Mouse (Mus musculus): ENCODE data around the gene Eif2ak2. TPM values are rescaled to one million over a fixed set of nuclear protein-coding genes. Genes with fewer than 3 reads are reported as not detected.

Gene Eif2ak2
- total RNA-seq, 2 experiments from 2014 or later: 40.7 to 56.8 TPM

DNA sequence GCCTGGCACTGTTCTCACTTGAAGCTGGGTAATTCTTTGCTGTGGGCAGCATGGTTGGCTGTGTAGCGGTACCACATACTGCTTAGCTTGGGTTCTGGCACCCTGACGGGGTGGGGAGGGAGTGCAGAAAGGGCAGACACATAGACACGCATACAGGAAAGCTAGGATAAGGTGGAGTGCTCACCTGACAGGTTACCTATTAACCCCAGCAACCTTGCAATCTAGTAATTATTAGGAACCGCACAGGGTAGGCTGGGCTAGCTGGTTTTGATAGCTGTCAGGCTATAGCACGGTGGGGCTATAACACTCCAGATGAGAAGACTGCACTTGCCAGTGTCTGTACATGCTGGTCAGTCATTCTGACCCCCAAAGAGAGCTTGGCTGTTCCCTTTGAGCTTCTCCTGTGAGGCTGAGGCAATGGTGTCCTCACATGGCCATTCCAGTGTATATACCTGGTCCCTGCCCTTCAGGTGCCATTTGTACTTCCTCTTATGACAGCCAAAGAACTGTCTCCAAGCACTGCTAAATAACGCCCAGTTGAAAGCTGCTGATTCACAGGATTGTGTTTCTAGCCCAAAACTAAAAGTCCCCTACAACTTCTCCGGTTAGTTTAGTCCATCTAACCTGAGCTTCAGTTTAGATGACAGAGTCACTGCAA, 40.0 kb downstream of the Eif2ak2 start:
- ATAC-seq (replicated peaks; ENCODE audit: low FRiP score, poor library complexity, severe bottlenecking): no peak

DNA sequence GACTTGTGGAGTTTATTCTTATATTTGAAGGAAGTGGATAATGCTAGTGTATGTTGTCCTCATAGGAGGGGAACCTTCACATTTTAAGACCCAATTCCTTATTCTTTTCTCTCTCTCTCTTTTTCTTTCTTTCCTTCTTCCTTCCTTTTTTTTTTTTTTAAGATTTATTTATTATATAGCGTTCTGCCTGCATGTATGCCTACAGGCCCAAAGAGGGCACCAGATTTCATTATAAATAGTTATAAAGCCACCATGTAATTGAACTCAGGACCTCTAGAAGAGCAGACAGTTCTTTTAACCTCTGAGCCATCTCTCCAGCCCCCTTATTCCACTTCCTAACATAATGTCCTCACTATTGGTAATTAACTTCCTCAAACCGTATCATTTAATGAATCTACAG, 46.3 kb downstream of the Eif2ak2 start:
- no peak for ATAC-seq (replicated peaks; ENCODE audit: low FRiP score, poor library complexity, severe bottlenecking)

DNA sequence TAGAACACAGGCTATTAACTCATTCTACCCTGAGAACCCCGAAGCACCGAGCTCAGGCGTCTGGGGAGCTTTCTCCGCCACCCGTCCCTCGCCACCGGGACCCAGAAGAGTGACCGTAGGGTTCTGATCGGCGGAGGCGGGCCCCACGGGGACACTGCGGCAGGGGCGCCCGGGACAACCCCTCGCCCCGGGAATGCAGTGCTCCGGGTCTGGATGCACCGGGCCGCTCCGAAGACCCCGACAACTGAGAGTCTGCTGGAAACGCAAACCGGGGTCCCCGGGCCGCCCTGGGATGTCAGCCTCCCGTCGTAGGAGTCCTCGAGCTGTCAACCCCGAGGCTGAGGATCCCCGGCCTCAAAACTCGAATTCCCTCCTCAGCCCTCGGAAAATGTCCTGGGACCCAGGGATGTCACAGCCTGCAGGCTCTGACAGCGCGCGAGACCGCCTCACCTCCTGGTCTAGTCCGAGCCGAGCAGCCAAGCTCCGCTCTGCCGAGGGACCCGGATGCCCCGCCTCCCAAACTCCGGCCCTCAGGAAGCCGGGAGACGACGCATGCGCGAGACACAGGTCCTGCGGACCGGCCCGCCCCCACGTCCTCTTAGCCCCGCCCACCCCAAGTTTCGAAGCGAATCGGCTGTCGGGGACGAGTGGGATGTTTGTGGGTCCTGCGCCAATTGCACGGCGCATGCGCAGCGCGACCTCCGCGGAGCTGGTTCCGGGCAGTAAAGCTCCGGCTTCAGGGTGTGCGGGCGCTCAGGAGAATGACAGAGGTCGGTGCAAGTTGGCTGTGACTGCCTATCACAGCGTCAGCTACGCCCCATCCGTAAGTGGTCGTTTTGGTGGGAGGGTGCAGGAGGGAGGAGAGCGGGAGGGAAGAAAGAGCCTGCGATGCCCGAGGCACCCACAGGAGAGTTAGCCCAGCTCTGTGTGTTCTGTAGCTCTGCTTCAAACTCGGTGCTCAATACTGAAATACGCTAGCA, 47.2 kb downstream of the Eif2ak2 start, which contains the start of the genes Heatr5b and Gpatch11:
TSS of gene Heatr5b (minus strand) at position 509 of the 980 bp plus-strand sequence.
TSS of gene Gpatch11 (plus strand) at position 712 of the 980 bp plus-strand sequence.
- peak; percentile 91 for ATAC-seq (replicated peaks; ENCODE audit: low FRiP score, poor library complexity, severe bottlenecking)

DNA sequence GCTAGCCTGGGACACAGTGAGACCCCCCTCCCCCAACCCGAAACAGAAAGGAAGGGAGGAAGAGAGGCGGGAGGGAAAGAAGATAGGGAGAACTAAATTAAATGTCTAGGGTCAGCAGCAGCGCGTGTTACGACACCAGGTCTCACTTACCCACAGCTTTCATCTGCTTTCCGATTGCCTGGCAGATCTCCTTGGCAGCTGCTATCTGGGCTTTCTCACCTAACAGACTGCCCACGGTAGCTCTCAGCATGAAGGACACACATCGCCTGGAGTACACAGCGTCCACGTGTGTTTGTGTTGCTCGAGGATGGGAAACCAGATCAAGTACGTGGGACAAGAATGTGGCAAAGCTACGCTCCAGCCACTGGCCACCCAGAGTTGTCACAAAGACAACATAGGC, 58.0 kb downstream of the Eif2ak2 start:
- no peak for ATAC-seq (replicated peaks; ENCODE audit: low FRiP score, poor library complexity, severe bottlenecking)

DNA sequence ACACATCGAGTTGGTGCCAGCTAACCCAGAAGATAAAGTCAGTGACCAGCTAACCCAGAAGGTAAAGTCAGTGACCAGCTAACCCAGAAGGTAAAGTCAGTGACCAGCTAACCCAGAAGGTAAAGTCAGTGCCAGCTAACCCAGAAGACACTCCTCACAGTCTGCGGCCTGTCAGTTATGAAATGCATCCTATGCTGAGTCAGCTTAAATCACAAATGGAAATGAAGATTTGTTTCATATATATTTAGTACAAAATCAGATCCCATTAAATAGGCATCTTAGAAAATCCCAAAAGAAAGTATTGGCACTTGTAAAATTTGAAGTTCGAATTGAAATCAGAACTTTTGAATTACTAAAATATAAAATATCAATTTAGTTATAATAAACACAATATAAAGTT, 72.8 kb downstream of the Eif2ak2 start:
- ATAC-seq (replicated peaks; ENCODE audit: low FRiP score, poor library complexity, severe bottlenecking): no peak

DNA sequence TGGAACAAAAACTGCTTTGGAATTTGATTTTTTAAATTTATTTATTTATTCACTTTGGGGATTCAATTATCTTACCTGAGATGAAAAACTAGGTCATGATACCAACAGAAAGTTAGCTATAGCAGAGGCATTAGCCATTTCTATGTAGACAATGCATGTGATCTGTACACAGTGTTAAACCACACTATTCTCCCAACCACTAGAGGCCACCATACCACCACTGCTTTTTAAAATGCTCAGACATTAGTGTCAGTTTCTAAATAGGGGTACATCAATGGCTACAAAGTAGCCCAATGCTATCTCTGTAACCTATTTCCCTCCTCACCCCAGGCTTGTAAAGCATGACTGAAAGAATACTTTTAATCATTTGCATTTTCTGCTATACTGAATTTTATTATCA, 73.4 kb downstream of the Eif2ak2 start:
- ATAC-seq (replicated peaks; ENCODE audit: low FRiP score, poor library complexity, severe bottlenecking): no peak

Other genes starting within 250 kb of the Eif2ak2 start
- 11.2 and 13.0 TPM in 2 replicates for gene Strn, start 145.4 kb downstream of the Eif2ak2 start, total RNA-seq (2015; ENCODE audit: low replicate concordance)
- 19.7 and 20.7 TPM in 2 replicates for gene Strn, start 145.4 kb downstream of the Eif2ak2 start, total RNA-seq (2017; ENCODE audit: low replicate concordance)
- gene Heatr5b, start 47.2 kb downstream of the Eif2ak2 start, total RNA-seq (2015; ENCODE audit: low replicate concordance): 6.5 and 8.4 TPM in 2 replicates
- 3.3 and 5.4 TPM in 2 replicates for gene Heatr5b, start 47.2 kb downstream of the Eif2ak2 start, total RNA-seq (2017; ENCODE audit: low replicate concordance)
- gene Gpatch11, start 47.0 kb downstream of the Eif2ak2 start, total RNA-seq (2015; ENCODE audit: low replicate concordance): 13.0 and 21.6 TPM in 2 replicates
- 7.7 and 11.2 TPM in 2 replicates for gene Gpatch11, start 47.0 kb downstream of the Eif2ak2 start, total RNA-seq (2017; ENCODE audit: low replicate concordance)
- gene Sult6b1, start 24.4 kb upstream of the Eif2ak2 start, total RNA-seq (2015; ENCODE audit: low replicate concordance): not detected in 2 replicates
- gene Sult6b1, start 24.4 kb upstream of the Eif2ak2 start, total RNA-seq (2017; ENCODE audit: low replicate concordance): 0.64 TPM in 1 of 2 replicates, not detected in the other
- 2.9 TPM in 1 of 2 replicates, not detected in the other for gene Cebpzos, start 33.9 kb upstream of the Eif2ak2 start, total RNA-seq (2015; ENCODE audit: low replicate concordance)
- 3.6 and 21.6 TPM in 2 replicates for gene Cebpzos, start 33.9 kb upstream of the Eif2ak2 start, total RNA-seq (2017; ENCODE audit: low replicate concordance)
- 11.3 and 15.5 TPM in 2 replicates for gene Cebpz, start 54.5 kb upstream of the Eif2ak2 start, total RNA-seq (2015; ENCODE audit: low replicate concordance)
- 8.7 and 20.0 TPM in 2 replicates for gene Cebpz, start 54.5 kb upstream of the Eif2ak2 start, total RNA-seq (2017; ENCODE audit: low replicate concordance)
- 9.2 and 24.5 TPM in 2 replicates for gene Ndufaf7, start 54.6 kb upstream of the Eif2ak2 start, total RNA-seq (2015; ENCODE audit: low replicate concordance)
- 6.8 and 11.7 TPM in 2 replicates for gene Ndufaf7, start 54.6 kb upstream of the Eif2ak2 start, total RNA-seq (2017; ENCODE audit: low replicate concordance)
- 9.6 and 9.7 TPM in 2 replicates for gene Prkd3, start 138.2 kb upstream of the Eif2ak2 start, total RNA-seq (2015; ENCODE audit: low replicate concordance)
- 6.7 and 7.8 TPM in 2 replicates for gene Prkd3, start 138.2 kb upstream of the Eif2ak2 start, total RNA-seq (2017; ENCODE audit: low replicate concordance)
- 1.8 TPM in 1 of 2 replicates, not detected in the other for gene Qpct, start 169.3 kb upstream of the Eif2ak2 start, total RNA-seq (2015; ENCODE audit: low replicate concordance)
- gene Qpct, start 169.3 kb upstream of the Eif2ak2 start, total RNA-seq (2017; ENCODE audit: low replicate concordance): 0.77 TPM in 1 of 2 replicates, not detected in the other